31 mouse cellular contexts compared by ENCODE assay signal in genomic region chr3:130646110-130646810, GRCm38 (mm10). TPM values are rescaled to one million over a fixed set of nuclear protein-coding genes. Genes with fewer than 3 reads are reported as not detected.
DNase-seq lines count a peak whose midpoint lies in the region; ATAC-seq and TF ChIP-seq lines count a peak whose summit lies in the region.
"Had no signal": no experiment of that assay in that cellular context is flagged by ENCODE, and none has a peak within 500 bp of the region (broad histone marks: within the 10 kb centered on the region; RNA-seq: fewer than 3 reads in every experiment).

No protein-coding gene starts in this region.

- no peaks in the 10 kb centered on the region for H3K36me3 ChIP-seq in limb, embryonic 14.5 days (ENCODE audit: control insufficient read depth, insufficient read depth, low read length)
- H3K36me3 ChIP-seq in limb, embryonic 10.5 days, result no peaks in the 10 kb centered on the region
- H3K36me3 ChIP-seq in embryonic facial prominence, embryonic 15.5 days, result no peaks in the 10 kb centered on the region
- H3K36me3 ChIP-seq in hindbrain, embryonic 16.5 days (ENCODE audit: control insufficient read depth, insufficient read depth, low read length), result no peaks in the 10 kb centered on the region
- H3K36me3 ChIP-seq: G1E; heart, embryonic 12.5 days; heart, embryonic 15.5 days; hindbrain, embryonic 10.5 days; hindbrain, embryonic 13.5 days had no signal

- 67% methylated on average over 11 of the region's 11 CpGs for WGBS in limb, embryonic 14.5 days
- WGBS in limb, embryonic 10.5 days, result 88% methylated on average over 11 of the region's 11 CpGs
- WGBS in embryonic facial prominence, embryonic 15.5 days, result 37% methylated on average over 11 of the region's 11 CpGs
- 79% methylated on average over 11 of the region's 11 CpGs for WGBS in hindbrain, embryonic 16.5 days

- peak; percentile 52 for DNase-seq in limb, embryonic 14.5 days (ENCODE audit: low spot score)
- no peak for DNase-seq in limb, embryonic 10.5 days (ENCODE audit: low spot score)
- peak; percentile 12 for DNase-seq in brain, embryonic 14.5 days (ENCODE audit: low read depth)
- no peak for DNase-seq in ovary, postnatal 10 days (ENCODE audit: low spot score)
- no peak for DNase-seq in urinary bladder, postnatal 36 days (ENCODE audit: low spot score in 2 of 2)
- DNase-seq: adrenal gland, postnatal 10 days; adrenal gland, postnatal 36 days; B cell, adult 2 months; cerebellum, adult 11-12 months; cerebellum, adult 8-10 months; cerebellum, postnatal 10 days; forebrain, postnatal 0 days; gastrocnemius, adult 2 months; gastrocnemius, postnatal 14 days; heart, adult 11 months; heart, postnatal 10 days; heart, postnatal 36 days had no signal

- ATAC-seq in limb, embryonic 14.5 days (ENCODE audit: low FRiP score, low read depth), result peak; percentile 34; the same call in 1 of the 2 replicates
- ATAC-seq in embryonic facial prominence, embryonic 15.5 days (ENCODE audit: insufficient number of reproducible peaks, low FRiP score, low TSS enrichment, low read depth), result peak; percentile 72
- no peak for ATAC-seq in hindbrain, embryonic 16.5 days
- ATAC-seq: forebrain, embryonic 14.5 days; forebrain, postnatal 0 days; hindbrain, postnatal 0 days; inflammation-experienced regulatory T-cells, adult 6 months; intestine, embryonic 16.5 days; Patski had no signal

- H3K27ac ChIP-seq in limb, embryonic 14.5 days (replicated peaks; ENCODE audit: low read depth, low read length), result no peak overlapping the region; the same call in 1 of the 2 replicates
- H3K27ac ChIP-seq in limb, embryonic 10.5 days, result no peak overlapping the region
- H3K27ac ChIP-seq in embryonic facial prominence, embryonic 15.5 days (replicated peaks), result peak overlapping the region; percentile 71
- no peak overlapping the region for H3K27ac ChIP-seq in hindbrain, embryonic 16.5 days (ENCODE audit: low read depth, low read length)
- H3K27ac ChIP-seq: gastrocnemius, adult 2 months; heart, embryonic 15.5 days; hindbrain, embryonic 10.5 days; hindbrain, embryonic 13.5 days; hindbrain, postnatal 0 days had no signal

- H3K4me2 ChIP-seq in limb, embryonic 14.5 days (replicated peaks; ENCODE audit: low read depth, low read length, severe bottlenecking), result no peak overlapping the region
- peak overlapping the region; percentile 21; the same call in 1 of the 2 replicates for H3K4me2 ChIP-seq in embryonic facial prominence, embryonic 15.5 days (replicated peaks)
- H3K4me2 ChIP-seq in hindbrain, embryonic 16.5 days (ENCODE audit: low read length), result no peak overlapping the region
- H3K4me2 ChIP-seq: heart, embryonic 12.5 days; heart, embryonic 15.5 days; hindbrain, embryonic 13.5 days had no signal

- TF ChIP-seq POLR2A in limb, embryonic 14.5 days (IDR thresholded peaks at IDR 0.05; ENCODE audit: borderline replicate concordance, extremely low read depth, insufficient read depth, insufficient read length), result no peak
- no peak for TF ChIP-seq POLR2A in brain, embryonic 14.5 days (IDR thresholded peaks at IDR 0.05; ENCODE audit: borderline replicate concordance, extremely low read depth, insufficient read depth, insufficient read length, poor library complexity, severe bottlenecking)

- TF ChIP-seq CTCF in brain, embryonic 14.5 days (IDR thresholded peaks at IDR 0.05; ENCODE audit: borderline replicate concordance, extremely low read depth, insufficient read depth, insufficient read length), result no peak

- H3K27me3 ChIP-seq in limb, embryonic 14.5 days (ENCODE audit: control insufficient read depth, insufficient read depth, low read length), result no peaks in the 10 kb centered on the region
- H3K27me3 ChIP-seq in limb, embryonic 10.5 days (ENCODE audit: low read depth, poor library complexity, severe bottlenecking), result no peaks in the 10 kb centered on the region
- no peaks in the 10 kb centered on the region for H3K27me3 ChIP-seq in embryonic facial prominence, embryonic 15.5 days
- H3K27me3 ChIP-seq in hindbrain, embryonic 16.5 days (replicated peaks; ENCODE audit: control insufficient read depth, insufficient read depth, low read length), result no peaks in the 10 kb centered on the region
- H3K27me3 ChIP-seq: CH12.LX; heart, embryonic 12.5 days; heart, embryonic 15.5 days; hindbrain, embryonic 13.5 days; Patski had no signal

- H3K4me3 ChIP-seq in limb, embryonic 14.5 days (replicated peaks; ENCODE audit: low read length), result no peak overlapping the region
- no peak overlapping the region for H3K4me3 ChIP-seq in limb, embryonic 10.5 days
- H3K4me3 ChIP-seq in embryonic facial prominence, embryonic 15.5 days (replicated peaks), result no peak overlapping the region
- H3K4me3 ChIP-seq in hindbrain, embryonic 16.5 days (ENCODE audit: low read length), result no peak overlapping the region
- H3K4me3 ChIP-seq: gastrocnemius, adult 2 months; heart, embryonic 12.5 days; heart, embryonic 15.5 days; hindbrain, embryonic 10.5 days; hindbrain, embryonic 13.5 days had no signal

- H3K9me3 ChIP-seq in limb, embryonic 14.5 days (ENCODE audit: control insufficient read depth, low read length), result no peaks in the 10 kb centered on the region
- no peaks in the 10 kb centered on the region for H3K9me3 ChIP-seq in limb, embryonic 10.5 days (replicated peaks)
- no peaks in the 10 kb centered on the region for H3K9me3 ChIP-seq in embryonic facial prominence, embryonic 15.5 days (replicated peaks)
- H3K9me3 ChIP-seq in hindbrain, embryonic 16.5 days (ENCODE audit: control insufficient read depth, low read length), result no peaks in the 10 kb centered on the region
- H3K9me3 ChIP-seq: G1E; heart, embryonic 12.5 days; heart, embryonic 15.5 days; hindbrain, embryonic 10.5 days had no signal

- H3K9ac ChIP-seq in limb, embryonic 14.5 days (ENCODE audit: low read depth, low read length, severe bottlenecking), result no peak overlapping the region
- H3K9ac ChIP-seq in embryonic facial prominence, embryonic 15.5 days, result no peak overlapping the region
- H3K9ac ChIP-seq in hindbrain, embryonic 16.5 days (ENCODE audit: low read depth, low read length), result no peak overlapping the region
- H3K9ac ChIP-seq: forebrain, postnatal 0 days; heart, embryonic 12.5 days; heart, embryonic 15.5 days; hindbrain, embryonic 13.5 days had no signal

- peaks cover 17% of the 10 kb centered on the region for H3K4me1 ChIP-seq in limb, embryonic 14.5 days (ENCODE audit: control insufficient read depth, insufficient read depth, low read length)
- 0 out of 2 replicates have a peak, but pooled peaks cover 4% of the 10 kb centered on the region for H3K4me1 ChIP-seq in limb, embryonic 10.5 days
- peaks cover 17% of the 10 kb centered on the region; the same call in 1 of the 2 replicates for H3K4me1 ChIP-seq in embryonic facial prominence, embryonic 15.5 days
- no peaks in the 10 kb centered on the region for H3K4me1 ChIP-seq in hindbrain, embryonic 16.5 days (ENCODE audit: control insufficient read depth, insufficient read depth, low read depth, low read length)
- H3K4me1 ChIP-seq: heart, embryonic 12.5 days; heart, embryonic 15.5 days; hindbrain, embryonic 13.5 days had no signal

RNA-seq across cellular contexts. Expression of gene Etnppl, which starts 29.0 kb away (rescaled TPM):
- 0.13 and 0.20 TPM in 2 replicates for polyA plus RNA-seq in limb, embryonic 14.5 days (2012; rRNA removed)
- polyA plus RNA-seq in limb, embryonic 14.5 days (2014; fragmentation: Nextera tagmentation; extraction: Ambion mirVana), result 0.30 and 0.55 TPM in 2 replicates
- not detected in 2 replicates for polyA plus RNA-seq in limb, embryonic 10.5 days (2016; fragmentation: Nextera tagmentation; extraction: Ambion mirVana)
- polyA plus RNA-seq in brain, embryonic 14.5 days (2012; rRNA removed), result 0.03 TPM in 1 of 2 replicates, not detected in the other
- 0.09 and 0.24 TPM in 2 replicates for polyA plus RNA-seq in embryonic facial prominence, embryonic 15.5 days (2015; fragmentation: Nextera tagmentation; extraction: Ambion mirVana)
- polyA plus RNA-seq in hindbrain, embryonic 16.5 days (2015; fragmentation: Nextera tagmentation; extraction: Ambion mirVana), result 0.10 TPM in 1 of 2 replicates, not detected in the other
- polyA plus RNA-seq: forebrain, embryonic 11.5 days; forebrain, embryonic 14.5 days; G1E; heart, embryonic 12.5 days; heart, embryonic 15.5 days; hindbrain, embryonic 13.5 days had no signal

Comparison
In these comparisons a context has a peak if more than half of its experiments do, and no peak if none do; other contexts are left out.
1. DNase-seq: peak in limb, embryonic 14.5 days (single experiment) and brain, embryonic 14.5 days (single experiment); none in limb, embryonic 10.5 days (single experiment), ovary, postnatal 10 days (single experiment) and urinary bladder, postnatal 36 days (0 of 2).